Mouse (Mus musculus): ENCODE data around the gene Ccdc9.
"Not testable (repeated sequence)": the region's sequence is repeated elsewhere in the genome, so short reads cannot be mapped to it uniquely, and the experiment has no call there.

DNA sequence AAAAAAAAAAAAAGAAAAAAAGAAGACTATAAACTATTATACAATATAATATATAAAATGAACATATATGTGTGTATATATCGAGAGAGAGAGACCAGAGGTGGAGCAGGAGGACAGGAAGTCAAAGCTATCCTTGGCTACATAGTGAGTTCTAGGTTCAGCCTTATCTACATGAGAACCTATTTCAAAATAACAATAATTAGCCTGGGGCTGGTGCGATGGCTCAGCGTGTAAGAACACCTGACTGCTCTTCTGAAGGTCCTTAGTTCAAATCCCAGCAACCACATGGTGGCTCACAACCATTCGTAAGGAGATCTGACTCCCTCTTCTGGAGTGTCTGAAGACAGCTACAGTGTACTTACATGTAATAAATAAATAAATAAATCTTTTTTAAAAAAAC, 30.6 kb downstream of the Ccdc9 start:
- TF ChIP-seq CTCF (IDR thresholded peaks at IDR 0.05 in 2 of 3, conservative IDR thresholded peaks at IDR 0.05 in 1 of 3; ENCODE audit: control insufficient read depth in 1 of 3, insufficient read depth in 1 of 3, low read depth in 2 of 3, low read length in 3 of 3, poor library complexity in 1 of 3, severe bottlenecking in 1 of 3); MAFK (IDR thresholded peaks at IDR 0.05; ENCODE audit: borderline replicate concordance, low read depth, low read length); GATA1 (IDR thresholded peaks at IDR 0.05; ENCODE audit: low read depth, low read length); MAX (IDR thresholded peaks at IDR 0.05; ENCODE audit: low read length); MYC (IDR thresholded peaks at IDR 0.05; ENCODE audit: low read depth, low read length); EP300 (IDR thresholded peaks at IDR 0.05; ENCODE audit: low read depth in 1 of 2, low read length in 2 of 2); MAZ (IDR thresholded peaks at IDR 0.05; ENCODE audit: low read depth, low read length); MXI1 (IDR thresholded peaks at IDR 0.05; ENCODE audit: low read depth, low read length); UBTF (IDR thresholded peaks at IDR 0.05; ENCODE audit: borderline replicate concordance, insufficient read depth, low read depth, low read length); POLR2A (IDR thresholded peaks at IDR 0.05; ENCODE audit: control insufficient read depth in 1 of 2, insufficient read depth in 1 of 2, low read depth in 1 of 2, low read length in 2 of 2, poor library complexity in 1 of 2): not testable (repeated sequence)
